Mouse (Mus musculus) CH12.LX (cell line): ENCODE results near the gene Robo2. TPM values are rescaled to one million over a fixed set of nuclear protein-coding genes. Genes with fewer than 3 reads are reported as not detected.

Source experiments
- DNase-seq: peaks from one replicate; pipeline ENCODE4 v3.0.0-alpha.2; 2013; ENCODE audit errors: extremely low read depth
- H3K27ac ChIP-seq: 2 replicates; pipeline ENCODE4 v1.5.1; 2012; ENCODE audit warnings: low read depth, mild to moderate bottlenecking, control low read depth, moderate library complexity; ENCODE audit not compliant: insufficient read depth
- H3K27me3 ChIP-seq: replicated peaks from 2 replicates; pipeline ENCODE3; 2012; ENCODE audit warnings: inconsistent platforms
- H3K36me3 ChIP-seq, 2 experiments: replicated peaks in 1 of 2; 2 replicates each; pipeline versions ENCODE3 to v1.6.1; 2012; ENCODE audit warnings: inconsistent platforms in 1 of 2, low read length in 1 of 2, mild to moderate bottlenecking in 1 of 2, mixed read lengths in 1 of 2, moderate library complexity in 1 of 2; ENCODE audit not compliant: control insufficient read depth in 1 of 2, insufficient read depth in 1 of 2
- H3K4me1 ChIP-seq, 2 experiments: 2 replicates each; pipeline ENCODE4 v1.6.1; 2012; ENCODE audit warnings: inconsistent platforms in 1 of 2, moderate library complexity in 1 of 2; ENCODE audit not compliant: insufficient read depth in 2 of 2, control insufficient read depth in 1 of 2
- H3K4me2 ChIP-seq: 2 replicates; pipeline ENCODE4 v1.6.1; 2012; ENCODE audit warnings: low read depth, mild to moderate bottlenecking, control low read depth; ENCODE audit not compliant: poor library complexity, insufficient read depth, severe bottlenecking
- H3K4me3 ChIP-seq, 3 experiments: fragments of 150-350 bp in 1 of 3; sonication (generic) in 1 of 3; replicated peaks in 1 of 3; 2 replicates each; pipeline versions ENCODE3 to v1.5.1; 2011 to 2012; ENCODE audit warnings: low read depth in 2 of 3, low read length in 2 of 3, mild to moderate bottlenecking in 2 of 3, moderate library complexity in 2 of 3, control low read depth in 1 of 3, improper control_type of control experiment in 1 of 3, inconsistent platforms in 1 of 3, mixed read lengths in 1 of 3; ENCODE audit not compliant: poor library complexity in 1 of 3
- H3K79me2 ChIP-seq: replicated peaks from 2 replicates; pipeline ENCODE4 v1.6.1; 2012; ENCODE audit warnings: mild to moderate bottlenecking, moderate library complexity; ENCODE audit not compliant: control insufficient read depth, poor library complexity, insufficient read depth, severe bottlenecking; ENCODE audit errors: extremely low read depth
- H3K9ac ChIP-seq: 2 replicates; pipeline ENCODE4 v1.6.1; 2012; ENCODE audit warnings: low read depth, mild to moderate bottlenecking, control low read depth, moderate library complexity; ENCODE audit not compliant: insufficient read depth
- H3K9me3 ChIP-seq: replicated peaks from 2 replicates; pipeline ENCODE3; 2012; ENCODE audit warnings: low read length, inconsistent platforms, mixed read lengths
- E2F4 ChIP-seq: IDR thresholded peaks from 2 replicates; pipeline ENCODE4 v1.6.1; 2011; ENCODE audit warnings: low read depth, low read length, improper control_type of control experiment; ENCODE audit not compliant: insufficient replicate concordance
- ETS1 ChIP-seq: conservative IDR thresholded peaks from 2 replicates; pipeline ENCODE4 v1.6.1; 2012; ENCODE audit warnings: low read depth, mild to moderate bottlenecking, inconsistent platforms, low read length, improper control_type of control experiment, moderate library complexity
- HCFC1 ChIP-seq: IDR thresholded peaks from 2 replicates; pipeline ENCODE4 v1.6.1; 2012; ENCODE audit warnings: low read depth, mild to moderate bottlenecking, inconsistent platforms, low read length, improper control_type of control experiment
- IRF4 ChIP-seq: IDR thresholded peaks from 2 replicates; pipeline ENCODE4 v1.6.1; 2014; ENCODE audit warnings: low read depth, mild to moderate bottlenecking, inconsistent platforms, low read length, improper control_type of control experiment
- JUN ChIP-seq: IDR thresholded peaks from 2 replicates; pipeline ENCODE4 v1.6.1; 2011; ENCODE audit warnings: low read depth, mild to moderate bottlenecking, low read length, improper control_type of control experiment, moderate library complexity; ENCODE audit not compliant: insufficient read depth
- JUND ChIP-seq: conservative IDR thresholded peaks from 2 replicates; pipeline ENCODE4 v1.6.1; 2011; ENCODE audit warnings: low read depth, low read length, improper control_type of control experiment
- MAFK ChIP-seq: IDR thresholded peaks from 2 replicates; pipeline ENCODE4 v1.6.1; 2011; ENCODE audit warnings: low read length, improper control_type of control experiment; ENCODE audit not compliant: insufficient replicate concordance
- MXI1 ChIP-seq: IDR thresholded peaks from 2 replicates; pipeline ENCODE4 v1.6.1; 2011; ENCODE audit warnings: mild to moderate bottlenecking, low read depth, low read length, improper control_type of control experiment
- MYC ChIP-seq: IDR thresholded peaks from 2 replicates; pipeline ENCODE4 v1.6.1; 2011; ENCODE audit warnings: low read depth, mild to moderate bottlenecking, improper control_type of control experiment, low read length
- PAX5 ChIP-seq: IDR thresholded peaks from 2 replicates; pipeline ENCODE4 v1.6.1; 2012; ENCODE audit warnings: low read length, inconsistent platforms, mixed read lengths
- POLR2A ChIP-seq: IDR thresholded peaks from 2 replicates; pipeline ENCODE4 v1.6.1; 2011; ENCODE audit warnings: low read depth, mild to moderate bottlenecking, improper control_type of control experiment, low read length
- RCOR1 ChIP-seq: conservative IDR thresholded peaks from 2 replicates; pipeline ENCODE4 v1.6.1; 2012; ENCODE audit warnings: low read depth, mild to moderate bottlenecking, inconsistent platforms, low read length, improper control_type of control experiment
- TBP ChIP-seq: conservative IDR thresholded peaks from 2 replicates; pipeline ENCODE4 v1.6.1; 2011; ENCODE audit warnings: low read depth, low read length, improper control_type of control experiment
- ZC3H11A ChIP-seq: IDR thresholded peaks from 2 replicates; pipeline ENCODE4 v1.6.1; 2012; ENCODE audit warnings: low read depth, mild to moderate bottlenecking, inconsistent platforms, low read length, improper control_type of control experiment
- ZKSCAN1 ChIP-seq: IDR thresholded peaks from 2 replicates; pipeline ENCODE4 v1.6.1; 2012; ENCODE audit warnings: low read depth, inconsistent platforms, low read length, improper control_type of control experiment, borderline replicate concordance
- ZMIZ1 ChIP-seq: IDR thresholded peaks from 2 replicates; pipeline ENCODE4 v1.6.1; 2012; ENCODE audit warnings: low read depth, mild to moderate bottlenecking, inconsistent platforms, low read length, improper control_type of control experiment
- dilution Hi-C: fragments of 300-500 bp; cut with MboI; formaldehyde crosslinking; loops from 2 replicates; pipeline ENCODE4 v1.14.3; 2020; ENCODE audit warnings: low sequenced_read_pairs; ENCODE audit not compliant: extremely low pct_unique_long_range_greater_than_20kb, extremely low pct_ligation_motif_present
- in situ Hi-C: fragments of 300-500 bp; cut with MboI; formaldehyde crosslinking; loops from 3 replicates; pipeline ENCODE4 v1.14.3; 2019; ENCODE audit warnings: low sequenced_read_pairs, low pct_ligation_motif_present, low pct_unique_long_range_greater_than_20kb, mixed read lengths
- polyA plus RNA-seq: library from polyadenylated mRNA; unstranded; fragments of >175 nt; gene quantifications from 2 replicates; pipeline ENCODE4 v1.2.1, GENCODE M21; 2012; ENCODE audit warnings: low read depth; ENCODE audit not compliant: insufficient read length
- total RNA-seq, 2 experiments: library from RNA; depleted of rRNA; stranded (reverse); fragments of 300-350 nt in 1 of 2; fragments of >200 nt in 1 of 2; gene quantifications; 2 replicates each; pipeline ENCODE4 v1.2.3; 2012 to 2014

The Robo2 gene
- total and polyA plus RNA-seq, 3 experiments, result not detected

- in situ Hi-C loops, result no loop called here
Measured at GRCm38 (mm10) chr16:74192979-74193554, 218.6 kb downstream of the Robo2 start.

GRCm38 (mm10) chr16:74191621-74192020, 220.0 kb downstream of the Robo2 start:
- H3K27ac ChIP-seq, result no peak overlapping the region
- H3K9me3 ChIP-seq, result peaks cover 48% of the 10 kb centered on the region
- TF ChIP-seq E2F4 (no peak), ZKSCAN1 (no peak), POLR2A (no peak), ETS1 (no peak), PAX5 (no peak), JUND (no peak), JUN (no peak), RCOR1 (no peak), IRF4 (no peak), MYC (no peak), ZMIZ1 (no peak)
- no peaks in the 10 kb centered on the region for H3K79me2 ChIP-seq
- H3K4me3 ChIP-seq, result no peak overlapping the region
- no peaks in the 10 kb centered on the region for H3K4me1 ChIP-seq
- H3K27me3 ChIP-seq, result no peaks in the 10 kb centered on the region
- H3K4me2 ChIP-seq, result no peak overlapping the region
- no peak for DNase-seq
- dilution Hi-C loops (no loop called here), in situ Hi-C loops (no loop called here)
- no peak overlapping the region for H3K9ac ChIP-seq
- H3K36me3 ChIP-seq, result no peaks in the 10 kb centered on the region

More at GRCm38 (mm10) chr16:74192979-74193554, 218.6 kb downstream of the Robo2 start:
- no peak overlapping the region for H3K9ac ChIP-seq
- TF ChIP-seq MXI1 (no peak), E2F4 (no peak), HCFC1 (no peak), ZC3H11A (no peak), MAFK (no peak), TBP (no peak)
- TF ChIP-seq, all 38 proteins: peak for 0
- Histone ChIP-seq H3K36me3 (no peaks in the 10 kb centered on the region), H3K27me3 (no peaks in the 10 kb centered on the region), H3K9me3 (peaks cover 46% of the 10 kb centered on the region), H3K4me1 (no peaks in the 10 kb centered on the region), H3K27ac (no peak overlapping the region), H3K4me2 (no peak overlapping the region), H3K4me3 (no peak overlapping the region), H3K79me2 (no peaks in the 10 kb centered on the region)
- no peak for DNase-seq
- dilution Hi-C loops, result no loop called here
